Mouse (Mus musculus) kidney, adult 2 months (tissue): ENCODE measurements at regions not wholly inside any gene's neighbourhood (a gene's known extent, or its start where the extent isn't known, plus 50 kb on each side); places are given as distances from the start of the nearest gene placed in this dataset.

ENCODE experiments used
- DNase-seq: peaks from one replicate; pipeline ENCODE4 v3.0.0; 2021
- H3K27ac ChIP-seq: fragments of 200-500 bp; 2 replicates; pipeline ENCODE4 v1.5.1; 2012; ENCODE audit warnings: low read depth, low read length, control low read depth, inconsistent platforms; ENCODE audit not compliant: insufficient read depth
- H3K27me3 ChIP-seq: fragments of 200-500 bp; replicated peaks from 2 replicates; pipeline ENCODE4 v1.6.1; 2012; ENCODE audit warnings: mild to moderate bottlenecking, moderate library complexity, low read length, inconsistent platforms; ENCODE audit not compliant: control insufficient read depth, insufficient read depth
- H3K36me3 ChIP-seq: fragments of 200-500 bp; 2 replicates; pipeline ENCODE4 v1.6.1; 2012; ENCODE audit warnings: mild to moderate bottlenecking, moderate library complexity, low read length, inconsistent platforms; ENCODE audit not compliant: control insufficient read depth, insufficient read depth
- H3K4me1 ChIP-seq: fragments of 200-500 bp; 2 replicates; pipeline ENCODE4 v1.6.1; 2011; ENCODE audit warnings: low read length; ENCODE audit not compliant: control insufficient read depth, insufficient read depth
- H3K4me3 ChIP-seq: fragments of 200-500 bp; 2 replicates; pipeline ENCODE4 v1.5.1; 2011; ENCODE audit warnings: mild to moderate bottlenecking, low read depth, low read length, control low read depth; ENCODE audit not compliant: insufficient read depth
- CTCF ChIP-seq: fragments of 200-500 bp; conservative IDR thresholded peaks from 2 replicates; pipeline ENCODE4 v1.5.1; 2011; ENCODE audit warnings: low read depth, mild to moderate bottlenecking, control low read depth, low read length, moderate library complexity, mixed read lengths; ENCODE audit not compliant: insufficient read depth, insufficient read length
- POLR2A ChIP-seq: fragments of 200-500 bp; IDR thresholded peaks from one replicate; pipeline ENCODE4 v1.6.1; 2011; ENCODE audit warnings: low read depth, low read length, control low read depth
- WGBS: fragments of 180-500 bp; shearing (Covaris S2); methylation state at CpG from one replicate; pipeline ENCODE4 v1.1.7; 2018; 5-methylcytosine and 5-hydroxymethylcytosine counted together

- no peak for TF ChIP-seq CTCF
- no peak for TF ChIP-seq POLR2A
- H3K4me3 ChIP-seq = no peak overlapping the region
Measured at GRCm38 (mm10) chr6:140883651-140884050, 154.6 kb downstream of the Gm11077 start.

GRCm38 (mm10) chr6:140888610-140889009 lies 159.5 kb downstream of the Gm11077 start:
- Histone ChIP-seq H3K27me3 (no peaks in the 10 kb centered on the region), H3K27ac (no peak overlapping the region), H3K4me1 (peaks cover 3% of the 10 kb centered on the region; the same call in 1 of the 2 replicates), H3K36me3 (no peaks in the 10 kb centered on the region), H3K4me3 (no peak overlapping the region)
- TF ChIP-seq CTCF (no peak), POLR2A (no peak)
- DNase-seq = no peak
- WGBS = 31% methylated on average over 11 of the region's 11 CpGs

More at GRCm38 (mm10) chr6:140883651-140884050, 154.6 kb downstream of the Gm11077 start:
- DNase-seq = no peak
- Histone ChIP-seq H3K27me3 (no peaks in the 10 kb centered on the region), H3K36me3 (no peaks in the 10 kb centered on the region), H3K27ac (no peak overlapping the region), H3K4me1 (peaks cover 1% of the 10 kb centered on the region; the same call in 1 of the 2 replicates)

GRCm38 (mm10) chr6:140890060-140890459 lies 161.0 kb downstream of the Gm11077 start:
- Histone ChIP-seq H3K4me1 (peaks cover 3% of the 10 kb centered on the region; the same call in 1 of the 2 replicates), H3K4me3 (no peak overlapping the region), H3K36me3 (no peaks in the 10 kb centered on the region), H3K27ac (no peak overlapping the region), H3K27me3 (no peaks in the 10 kb centered on the region)
- WGBS = 79% methylated on average over 5 of the region's 5 CpGs
- no peak for TF ChIP-seq CTCF
- DNase-seq = no peak

- TF ChIP-seq POLR2A (no peak), CTCF (no peak)
- H3K36me3 ChIP-seq = no peaks in the 10 kb centered on the region
- no peak for DNase-seq
- peaks cover 3% of the 10 kb centered on the region; the same call in 1 of the 2 replicates for H3K4me1 ChIP-seq
- no peak overlapping the region for H3K4me3 ChIP-seq
- whole genome bisulfite sequencing = 92% methylated on average over 2 of the region's 2 CpGs
- no peak overlapping the region for H3K27ac ChIP-seq
- no peaks in the 10 kb centered on the region for H3K27me3 ChIP-seq
Measured at GRCm38 (mm10) chr6:140890591-140890990, 161.5 kb downstream of the Gm11077 start.

GRCm38 (mm10) chr6:140894467-140894866 lies 165.4 kb downstream of the Gm11077 start:
- H3K4me1 ChIP-seq = no peaks in the 10 kb centered on the region
- H3K27ac ChIP-seq = no peak overlapping the region
- no peak overlapping the region for H3K4me3 ChIP-seq
- TF ChIP-seq CTCF = no peak
- DNase-seq = peak; percentile 67
- H3K36me3 ChIP-seq = no peaks in the 10 kb centered on the region
- no peaks in the 10 kb centered on the region for H3K27me3 ChIP-seq
- 34% methylated on average over 11 of the region's 11 CpGs for WGBS

- TF ChIP-seq CTCF = no peak
- no peak for TF ChIP-seq POLR2A
- H3K27me3 ChIP-seq = no peaks in the 10 kb centered on the region
- H3K4me1 ChIP-seq = no peaks in the 10 kb centered on the region
- no peak overlapping the region for H3K27ac ChIP-seq
- 66% methylated on average over 2 of the region's 2 CpGs for WGBS
- H3K36me3 ChIP-seq = no peaks in the 10 kb centered on the region
- H3K4me3 ChIP-seq = no peak overlapping the region
- no peak for DNase-seq
Measured at GRCm38 (mm10) chr6:140895441-140895840, 166.4 kb downstream of the Gm11077 start.

GRCm38 (mm10) chr6:140897111-140897510 lies 168.0 kb downstream of the Gm11077 start:
- Histone ChIP-seq H3K4me1 (no peaks in the 10 kb centered on the region), H3K27me3 (no peaks in the 10 kb centered on the region; the same call in 1 of the 2 replicates), H3K36me3 (no peaks in the 10 kb centered on the region), H3K27ac (no peak overlapping the region), H3K4me3 (no peak overlapping the region)
- TF ChIP-seq CTCF = no peak
- no peak for TF ChIP-seq POLR2A
- DNase-seq = no peak
- 41% methylated on average over 8 of the region's 8 CpGs for WGBS

- WGBS = 49% methylated on average over 12 of the region's 12 CpGs
- no peaks in the 10 kb centered on the region for H3K27me3 ChIP-seq
- no peak overlapping the region for H3K27ac ChIP-seq
- TF ChIP-seq CTCF (peak; percentile 33), POLR2A (no peak)
- peak; percentile 45 for DNase-seq
- no peak overlapping the region for H3K4me3 ChIP-seq
- no peaks in the 10 kb centered on the region for H3K36me3 ChIP-seq
- H3K4me1 ChIP-seq = no peaks in the 10 kb centered on the region
Measured at GRCm38 (mm10) chr6:140924319-140924981, 195.4 kb downstream of the Gm11077 start.
